Mouse (Mus musculus) myocyte (in vitro differentiated cells): ENCODE results near the gene Rmi2. TPM values are rescaled to one million over a fixed set of nuclear protein-coding genes. Genes with fewer than 3 reads are reported as not detected.

Experiments used
- H3K27me3 ChIP-seq: one replicate; pipeline ENCODE4 v1.6.1; 2011; ENCODE audit not compliant: control insufficient read depth, insufficient read depth, insufficient read length
- H3K36me3 ChIP-seq: one replicate; pipeline ENCODE4 v1.6.1; 2011; ENCODE audit not compliant: control insufficient read depth, insufficient read depth
- H3K4me2 ChIP-seq: one replicate; pipeline ENCODE4 v1.6.1; 2011; ENCODE audit warnings: low read depth, control low read depth
- H3K4me3 ChIP-seq: one replicate; pipeline ENCODE4 v1.5.1; 2011; ENCODE audit warnings: mild to moderate bottlenecking, control low read depth, moderate library complexity
- H3K79me2 ChIP-seq: one replicate; pipeline ENCODE4 v1.6.1; 2011; ENCODE audit not compliant: control insufficient read depth, insufficient read depth
- H3ac ChIP-seq: one replicate; pipeline ENCODE4 v1.6.1; 2011; ENCODE audit not compliant: control insufficient read depth, insufficient read length
- CEBPB ChIP-seq: IDR thresholded peaks from 2 replicates; pipeline ENCODE4 v1.6.1; 2011; ENCODE audit warnings: mild to moderate bottlenecking, moderate library complexity; ENCODE audit not compliant: poor library complexity, insufficient read depth, severe bottlenecking
- E2F4 ChIP-seq: IDR thresholded peaks from one replicate; pipeline ENCODE4 v1.6.1; 2011; ENCODE audit warnings: mild to moderate bottlenecking, control low read depth, moderate library complexity; ENCODE audit not compliant: insufficient read depth
- MAX ChIP-seq: IDR thresholded peaks from one replicate; pipeline ENCODE4 v1.6.1; 2011; ENCODE audit warnings: low read depth, mild to moderate bottlenecking, control low read depth
- MYOD1 ChIP-seq, 3 experiments: IDR thresholded peaks; one replicate each; pipeline ENCODE4 v1.6.1; 2011; ENCODE audit warnings: control low read depth in 2 of 3, low read depth in 2 of 3, mild to moderate bottlenecking in 2 of 3, moderate library complexity in 1 of 3; ENCODE audit not compliant: insufficient read length in 2 of 3, control insufficient read depth in 1 of 3
- MYOG ChIP-seq, 3 experiments: IDR thresholded peaks; one replicate each; pipeline ENCODE4 v1.6.1; 2011; ENCODE audit warnings: control low read depth in 2 of 3, low read depth in 2 of 3, mild to moderate bottlenecking in 2 of 3; ENCODE audit not compliant: insufficient read length in 2 of 3, control insufficient read depth in 1 of 3, insufficient read depth in 1 of 3
- POLR2A ChIP-seq: IDR thresholded peaks from one replicate; pipeline ENCODE4 v1.6.1; 2011; ENCODE audit warnings: low read depth, mild to moderate bottlenecking, control low read depth, moderate library complexity; ENCODE audit not compliant: insufficient read length
- POLR2AphosphoS2 ChIP-seq: IDR thresholded peaks from one replicate; pipeline ENCODE4 v1.6.1; 2011; ENCODE audit warnings: low read depth, control low read depth; ENCODE audit not compliant: insufficient read length
- REST ChIP-seq: IDR thresholded peaks from one replicate; pipeline ENCODE4 v1.6.1; 2011; ENCODE audit warnings: mild to moderate bottlenecking, control low read depth, moderate library complexity; ENCODE audit not compliant: insufficient read depth, insufficient read length
- SRF ChIP-seq: IDR thresholded peaks from one replicate; pipeline ENCODE4 v1.6.1; 2011; ENCODE audit warnings: low read depth; ENCODE audit not compliant: control insufficient read depth, insufficient read length
- TCF12 ChIP-seq: IDR thresholded peaks from one replicate; pipeline ENCODE4 v1.6.1; 2011; ENCODE audit warnings: mild to moderate bottlenecking, control low read depth; ENCODE audit not compliant: poor library complexity, insufficient read depth, severe bottlenecking
- TCF3 ChIP-seq: IDR thresholded peaks from one replicate; pipeline ENCODE4 v1.6.1; 2011; ENCODE audit warnings: low read depth, control low read depth; ENCODE audit not compliant: insufficient read length
- USF1 ChIP-seq: IDR thresholded peaks from one replicate; pipeline ENCODE4 v1.6.1; 2011; ENCODE audit warnings: low read depth, mild to moderate bottlenecking, control low read depth, moderate library complexity
- polyA plus RNA-seq: library from polyadenylated mRNA; unstranded; fragments of >200 nt; fragmentation: generic; extraction: Trizol; gene quantifications from one replicate; pipeline ENCODE4 v1.2.1, GENCODE M21; 2012; ENCODE audit warnings: missing spikeins

Gene Rmi2
- polyA plus RNA-seq, result 0.64 TPM

GRCm38 (mm10) chr16:10834911-10835587 is at the start of gene Rmi2:
Gene Rmi2 (plus strand): TSS chr16:10835059.
- Histone ChIP-seq H3K4me3 (peak within 1 kb of the TSS; percentile 0), H3K79me2 (no peaks in the 10 kb centered on the region), H3K4me2 (peak within 1 kb of the TSS; percentile 90), H3K36me3 (no peaks in the 10 kb centered on the region), H3ac (peak within 1 kb of the TSS; percentile 89), H3K27me3 (no peaks in the 10 kb centered on the region)
- TF ChIP-seq MYOG (IDR thresholded peaks at IDR 0.05; ENCODE audit: control insufficient read depth in 1 of 3, insufficient read depth in 1 of 3, insufficient read length in 2 of 3, low read depth in 2 of 3) (peak in 1 of 3 experiments; percentile 59), SRF (no peak), POLR2A (peak; percentile 52), POLR2AphosphoS2 (no peak), REST (no peak), TCF12 (no peak), TCF3 (no peak), E2F4 (peak; percentile 88), CEBPB (no peak), MYOD1 (IDR thresholded peaks at IDR 0.05; ENCODE audit: control insufficient read depth in 1 of 3, insufficient read length in 2 of 3, low read depth in 2 of 3) (peak in 1 of 3 experiments; percentile 63), USF1 (no peak), MAX (no peak)

- Histone ChIP-seq H3K36me3 (no peaks in the 10 kb centered on the region), H3K4me2 (peak within 1 kb of the TSS; percentile 99), H3K27me3 (no peaks in the 10 kb centered on the region), H3ac (peak within 1 kb of the TSS; percentile 57), H3K79me2 (peaks cover 5% of the 10 kb centered on the region), H3K4me3 (peak within 1 kb of the TSS; percentile 64)
- TF ChIP-seq E2F4, result no peak
- TF ChIP-seq SRF, result peak; percentile 31
- TF ChIP-seq POLR2A, result peak; percentile 75
- TF ChIP-seq MYOD1 (IDR thresholded peaks at IDR 0.05; ENCODE audit: control insufficient read depth in 1 of 3, insufficient read length in 2 of 3, low read depth in 2 of 3), result peak in 1 of 3 experiments; percentile 55
- no peak for TF ChIP-seq TCF3
- peak in 1 of 3 experiments; percentile 10 for TF ChIP-seq MYOG (IDR thresholded peaks at IDR 0.05; ENCODE audit: control insufficient read depth in 1 of 3, insufficient read depth in 1 of 3, insufficient read length in 2 of 3, low read depth in 2 of 3)
- TF ChIP-seq TCF12, result no peak
- no peak for TF ChIP-seq CEBPB
- peak; percentile 81 for TF ChIP-seq POLR2AphosphoS2
Measured at GRCm38 (mm10) chr16:10785371-10786231, 49.3 kb upstream of the Rmi2 start, which contains the start of gene Socs1. Gene Socs1 (minus strand): TSS chr16:10785536.

GRCm38 (mm10) chr16:10786288-10786687 is 48.6 kb upstream of the Rmi2 start:
- Histone ChIP-seq H3K4me2 (peak overlapping the region; percentile 99), H3K79me2 (peaks cover 5% of the 10 kb centered on the region), H3K36me3 (no peaks in the 10 kb centered on the region), H3K27me3 (no peaks in the 10 kb centered on the region), H3K4me3 (peak overlapping the region; percentile 64), H3ac (peak overlapping the region; percentile 57)
- TF ChIP-seq MYOG (IDR thresholded peaks at IDR 0.05; ENCODE audit: control insufficient read depth in 1 of 3, insufficient read depth in 1 of 3, insufficient read length in 2 of 3, low read depth in 2 of 3) (no peak), TCF12 (no peak), MYOD1 (IDR thresholded peaks at IDR 0.05; ENCODE audit: control insufficient read depth in 1 of 3, insufficient read length in 2 of 3, low read depth in 2 of 3) (no peak), E2F4 (no peak), REST (no peak), CEBPB (no peak), USF1 (no peak), TCF3 (no peak), POLR2A (no peak), POLR2AphosphoS2 (no peak)

DNA sequence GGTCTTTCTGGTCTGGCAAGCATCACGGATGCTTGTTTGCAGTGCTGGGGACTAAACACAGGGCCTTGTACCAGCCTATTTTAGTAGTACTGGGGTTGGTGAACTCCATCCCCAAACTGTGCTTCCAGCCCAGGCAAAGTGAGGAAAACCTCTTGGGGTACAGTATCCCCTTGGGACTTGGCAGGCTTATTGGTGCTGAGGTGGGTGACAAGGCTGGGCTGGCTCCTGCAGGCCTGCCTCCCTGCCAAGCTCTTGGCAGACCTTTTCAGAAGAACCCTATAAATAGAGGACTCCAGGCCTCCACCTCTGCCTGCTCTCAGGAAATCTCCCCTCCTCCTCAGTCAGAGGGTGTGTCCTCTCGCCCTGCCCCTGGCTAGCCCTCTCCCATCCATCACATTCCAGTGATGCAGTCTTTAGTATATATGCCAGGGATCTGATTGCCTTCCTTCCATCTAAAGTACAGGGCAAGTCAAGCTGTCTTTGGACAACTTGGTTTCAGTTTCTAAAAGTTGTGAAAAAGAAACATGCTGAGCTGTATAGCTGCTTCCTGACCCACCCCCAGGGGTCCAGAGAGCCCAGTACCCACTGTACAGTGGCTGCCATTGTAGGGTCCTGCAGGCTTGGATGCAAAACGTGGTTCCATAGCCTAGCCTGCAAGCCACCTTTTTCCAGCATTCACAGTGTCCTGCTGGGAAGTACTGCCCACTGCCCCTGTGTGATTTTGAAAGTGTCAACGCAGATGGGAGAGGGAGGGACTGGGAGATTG is 47.9 kb upstream of the Rmi2 start:
- Histone ChIP-seq H3K36me3 (no peaks in the 10 kb centered on the region), H3K4me2 (peak overlapping the region; percentile 6), H3K79me2 (peaks cover 5% of the 10 kb centered on the region), H3K27me3 (no peaks in the 10 kb centered on the region), H3K4me3 (peak overlapping the region; percentile 64), H3ac (no peak overlapping the region)
- TF ChIP-seq E2F4 (no peak), MYOG (IDR thresholded peaks at IDR 0.05; ENCODE audit: control insufficient read depth in 1 of 3, insufficient read depth in 1 of 3, insufficient read length in 2 of 3, low read depth in 2 of 3) (no peak), REST (no peak), MAX (no peak), MYOD1 (IDR thresholded peaks at IDR 0.05; ENCODE audit: control insufficient read depth in 1 of 3, insufficient read length in 2 of 3, low read depth in 2 of 3) (no peak), TCF3 (no peak)
